Mouse (Mus musculus) forebrain, postnatal 0 days (tissue): ENCODE results near the gene Mapkapk2. TPM values are rescaled to one million over a fixed set of nuclear protein-coding genes. Genes with fewer than 3 reads are reported as not detected.
A peak's percentile ranks its signal among the peaks of the same experiment; 100 is the strongest.

Source experiments
- ATAC-seq: fragments of 200-750 bp; cut with Nextera tagmentation; 2 replicates; pipeline ENCODE4 v1.8.0; 2017; ENCODE audit warnings: mild to moderate bottlenecking, moderate library complexity
- DNase-seq: peaks from one replicate; pipeline ENCODE4 v3.0.0-alpha.2; 2015
- H3K27ac ChIP-seq: fragments of 300-500 bp; sonication (generic); 2 replicates; pipeline ENCODE4 v1.5.1; 2014; ENCODE audit warnings: low read depth, mild to moderate bottlenecking, antibody characterized with exemption, low read length, moderate library complexity, mixed read lengths
- H3K27me3 ChIP-seq: fragments of 300-500 bp; sonication (generic); 2 replicates; pipeline ENCODE4 v1.6.1; 2014; ENCODE audit warnings: mild to moderate bottlenecking, low read length, mixed read lengths; ENCODE audit not compliant: insufficient read depth
- H3K36me3 ChIP-seq: fragments of 300-500 bp; sonication (generic); 2 replicates; pipeline ENCODE4 v1.6.1; 2014; ENCODE audit warnings: mild to moderate bottlenecking, moderate library complexity; ENCODE audit not compliant: insufficient read depth
- H3K4me1 ChIP-seq: fragments of 300-500 bp; sonication (generic); 2 replicates; pipeline ENCODE4 v1.6.1; 2014; ENCODE audit warnings: antibody characterized with exemption; ENCODE audit not compliant: insufficient read depth
- H3K4me2 ChIP-seq: fragments of 300-500 bp; sonication (generic); 2 replicates; pipeline ENCODE4 v1.6.1; 2014; ENCODE audit warnings: low read depth, mild to moderate bottlenecking, moderate library complexity
- H3K4me3 ChIP-seq: fragments of 300-500 bp; sonication (generic); 2 replicates; pipeline ENCODE4 v1.5.1; 2014; ENCODE audit warnings: low read depth, low read length, mixed read lengths
- H3K9ac ChIP-seq: fragments of 300-500 bp; sonication (generic); 2 replicates; pipeline ENCODE4 v1.6.1; 2014; ENCODE audit warnings: mild to moderate bottlenecking
- H3K9me3 ChIP-seq: fragments of 300-500 bp; sonication (generic); 2 replicates; pipeline ENCODE4 v1.6.1; 2016; ENCODE audit warnings: low read length
- CTCF ChIP-seq: sonication (generic); IDR thresholded peaks from 2 replicates; pipeline ENCODE4 v1.5.1; 2016; ENCODE audit warnings: antibody characterized with exemption, control low read depth, low read depth
- WGBS: fragments of 180-500 bp; shearing (Covaris S2); extraction: QIAGEN DNeasy Blood & Tissue Kit; methylation state at CpG from one replicate; pipeline ENCODE4 v1.1.7; 2014; 5-methylcytosine and 5-hydroxymethylcytosine counted together
- polyA plus RNA-seq: library from polyadenylated mRNA; unstranded; fragments of >200 nt; fragmentation: Nextera tagmentation; extraction: Ambion mirVana; gene quantifications from 2 replicates; pipeline ENCODE4 v1.2.1, GENCODE M21; 2015
- total RNA-seq: library from RNA; depleted of rRNA; stranded (reverse); fragments of >200 nt; gene quantifications from 2 replicates; pipeline ENCODE4 v1.2.3, GENCODE M21; 2014

Mapkapk2 gene
- total and polyA plus RNA-seq, 2 experiments from 2014 or later = 18.3 to 57.3 TPM

- peak overlapping the region; percentile 94 for H3K4me3 ChIP-seq
- peak overlapping the region; percentile 76 for H3K27ac ChIP-seq
- H3K36me3 ChIP-seq = no peaks in the 10 kb centered on the region
- DNase-seq = no peak
- H3K9me3 ChIP-seq = no peaks in the 10 kb centered on the region
- H3K4me1 ChIP-seq = peaks cover 15% of the 10 kb centered on the region; the same call in 1 of the 2 replicates
- H3K9ac ChIP-seq = peak overlapping the region; percentile 62
- WGBS = 18% methylated on average over 9 of the region's 9 CpGs
- no peaks in the 10 kb centered on the region for H3K27me3 ChIP-seq
- ATAC-seq = no peak
- TF ChIP-seq CTCF = no peak
- peak overlapping the region; percentile 78 for H3K4me2 ChIP-seq
Measured at GRCm38 (mm10) chr1:131096132-131096695, 1.4 kb downstream of the Mapkapk2 start.

GRCm38 (mm10) chr1:131095574-131095973 is 2.1 kb downstream of the Mapkapk2 start:
- 6% methylated on average over 8 of the region's 8 CpGs for WGBS
- peak; percentile 24 for DNase-seq

DNA sequence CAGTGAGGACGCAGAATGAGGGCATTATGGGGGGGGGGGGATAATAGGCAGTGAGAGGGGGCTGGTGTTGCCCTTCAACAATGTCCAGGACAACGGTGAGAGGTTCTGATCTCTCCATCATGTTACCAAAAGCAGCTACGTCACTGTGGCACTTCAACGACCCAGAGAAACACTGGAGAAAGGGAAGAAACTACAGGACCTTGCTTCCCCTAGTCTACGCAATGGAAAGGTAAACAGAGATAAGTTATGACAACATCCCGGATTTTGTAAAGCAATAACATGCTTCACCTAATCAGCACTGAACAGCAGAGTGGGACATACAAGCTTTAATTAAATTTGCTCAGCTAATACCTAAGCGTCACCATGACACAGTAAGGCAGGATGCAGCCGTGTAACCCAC is 3.7 kb downstream of the Mapkapk2 start:
- 85% methylated on average over 8 of the region's 8 CpGs for WGBS
- Histone ChIP-seq H3K4me1 (peaks cover 18% of the 10 kb centered on the region; the same call in 1 of the 2 replicates), H3K36me3 (no peaks in the 10 kb centered on the region)

More at GRCm38 (mm10) chr1:131095574-131095973, 2.1 kb downstream of the Mapkapk2 start:
- no peak overlapping the region for H3K27ac ChIP-seq
- no peak for TF ChIP-seq CTCF
- H3K4me1 ChIP-seq = peaks cover 15% of the 10 kb centered on the region; the same call in 1 of the 2 replicates
- H3K36me3 ChIP-seq = no peaks in the 10 kb centered on the region
- no peak overlapping the region for H3K9ac ChIP-seq
- H3K27me3 ChIP-seq = no peaks in the 10 kb centered on the region
- no peak for ATAC-seq
- peak overlapping the region; percentile 78 for H3K4me2 ChIP-seq
- H3K9me3 ChIP-seq = no peaks in the 10 kb centered on the region
- H3K4me3 ChIP-seq = peak overlapping the region; percentile 94

DNA sequence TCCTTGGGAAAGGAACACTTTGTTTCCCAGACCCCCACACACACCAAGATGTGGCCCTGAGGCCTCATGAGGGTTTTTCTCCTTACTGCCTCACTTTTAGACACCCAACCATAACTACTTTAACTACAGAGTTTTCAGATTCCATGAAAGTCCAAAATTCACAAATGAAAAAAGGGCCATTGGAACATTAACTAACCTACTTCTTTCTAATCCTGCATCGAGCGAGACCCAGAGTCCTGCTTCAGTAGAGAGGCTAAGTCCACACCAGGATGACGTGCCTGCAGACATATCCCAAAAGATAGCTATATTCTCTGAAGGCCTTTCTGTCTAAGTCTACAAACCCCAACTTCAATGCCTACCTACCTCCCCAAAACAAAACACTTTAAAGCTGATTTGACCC is 4.8 kb downstream of the Mapkapk2 start:
- no peaks in the 10 kb centered on the region for H3K27me3 ChIP-seq
- no peak for TF ChIP-seq CTCF
- H3K4me2 ChIP-seq = no peak overlapping the region
- no peak for DNase-seq
- peaks cover 13% of the 10 kb centered on the region; the same call in 1 of the 2 replicates for H3K4me1 ChIP-seq
- no peak overlapping the region for H3K9ac ChIP-seq
- WGBS = 95% methylated on average over 3 of the region's 3 CpGs
- H3K36me3 ChIP-seq = no peaks in the 10 kb centered on the region
- H3K27ac ChIP-seq = no peak overlapping the region
- no peak overlapping the region for H3K4me3 ChIP-seq
- no peaks in the 10 kb centered on the region for H3K9me3 ChIP-seq
- no peak for ATAC-seq

More for the DNA sequence above, 3.7 kb downstream of the Mapkapk2 start:
- DNase-seq = no peak
- no peak overlapping the region for H3K4me3 ChIP-seq
- no peak for TF ChIP-seq CTCF
- H3K9ac ChIP-seq = no peak overlapping the region
- no peak overlapping the region for H3K4me2 ChIP-seq
- no peak overlapping the region for H3K27ac ChIP-seq
- H3K27me3 ChIP-seq = no peaks in the 10 kb centered on the region
- no peaks in the 10 kb centered on the region for H3K9me3 ChIP-seq
- no peak for ATAC-seq

DNA sequence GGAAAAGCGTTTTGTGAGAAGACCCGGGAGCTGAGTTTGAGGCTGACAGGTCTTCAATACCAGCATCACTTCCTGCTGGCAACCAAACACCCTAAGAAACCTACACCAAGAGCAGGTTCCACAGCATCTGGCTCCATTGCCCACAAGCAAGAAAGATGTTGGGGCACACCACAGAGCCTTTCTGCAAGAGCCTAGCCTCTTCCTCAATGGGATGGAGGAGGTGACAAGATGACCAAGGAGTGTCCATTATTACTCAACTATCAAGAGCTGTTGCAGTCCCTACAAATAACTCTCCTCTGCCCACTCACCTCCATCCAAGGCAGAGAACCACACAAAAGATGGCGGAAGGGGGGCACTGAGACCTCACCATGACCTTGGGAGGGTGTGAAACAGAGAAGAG is 5.5 kb downstream of the Mapkapk2 start:
- TF ChIP-seq CTCF = no peak
- ATAC-seq (no peak), DNase-seq (no peak)
- Histone ChIP-seq H3K9me3 (no peaks in the 10 kb centered on the region), H3K4me3 (no peak overlapping the region), H3K4me1 (peaks cover 13% of the 10 kb centered on the region; the same call in 1 of the 2 replicates), H3K27ac (no peak overlapping the region), H3K9ac (no peak overlapping the region), H3K27me3 (no peaks in the 10 kb centered on the region), H3K36me3 (no peaks in the 10 kb centered on the region), H3K4me2 (no peak overlapping the region)
- 84% methylated on average over 3 of the region's 3 CpGs for WGBS

- Histone ChIP-seq H3K27me3 (no peaks in the 10 kb centered on the region), H3K36me3 (no peaks in the 10 kb centered on the region), H3K4me1 (peaks cover 18% of the 10 kb centered on the region), H3K4me3 (no peak overlapping the region), H3K9me3 (no peaks in the 10 kb centered on the region), H3K9ac (no peak overlapping the region), H3K27ac (no peak overlapping the region), H3K4me2 (no peak overlapping the region)
- TF ChIP-seq CTCF = no peak
- ATAC-seq (no peak), DNase-seq (no peak)
- 85% methylated on average over 3 of the region's 3 CpGs for WGBS
Measured at GRCm38 (mm10) chr1:131091481-131091880, 6.1 kb downstream of the Mapkapk2 start.

DNA sequence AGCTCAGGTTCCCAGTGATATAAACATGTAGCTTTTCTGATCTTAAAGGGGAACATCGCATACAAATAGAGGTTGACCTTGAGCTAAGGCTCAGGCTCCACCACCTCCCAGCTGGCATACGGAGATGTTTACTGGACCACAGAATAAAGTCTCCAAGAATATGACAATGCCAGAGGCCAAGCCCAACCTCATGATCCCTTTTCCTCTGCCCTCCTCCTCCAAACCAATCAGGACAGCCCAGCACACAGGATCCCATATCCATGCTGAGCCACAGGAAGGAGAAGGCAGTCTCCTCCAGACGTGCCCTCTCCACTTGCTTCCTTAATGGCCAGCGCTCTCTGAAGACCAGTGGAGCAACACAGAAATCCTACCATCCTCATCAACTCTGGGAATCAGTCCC is 6.7 kb downstream of the Mapkapk2 start:
- no peaks in the 10 kb centered on the region for H3K27me3 ChIP-seq
- no peak overlapping the region for H3K4me2 ChIP-seq
- no peak overlapping the region for H3K27ac ChIP-seq
- ATAC-seq = no peak
- H3K9ac ChIP-seq = no peak overlapping the region
- no peaks in the 10 kb centered on the region for H3K9me3 ChIP-seq
- H3K4me3 ChIP-seq = no peak overlapping the region
- DNase-seq = no peak
- WGBS = 84% methylated on average over 4 of the region's 4 CpGs
- no peaks in the 10 kb centered on the region for H3K36me3 ChIP-seq
- H3K4me1 ChIP-seq = peaks cover 17% of the 10 kb centered on the region
- no peak for TF ChIP-seq CTCF
